Mouse (Mus musculus) heart, postnatal 14 days (tissue): ENCODE results near the gene Cisd1. TPM values are rescaled to one million over a fixed set of nuclear protein-coding genes. Genes with fewer than 3 reads are reported as not detected.
"Not testable (repeated sequence)": the region's sequence is repeated elsewhere in the genome, so short reads cannot be mapped to it uniquely, and the experiment has no call there.

Experiments
- DNase-seq, 2 experiments: peaks; one replicate each; pipeline ENCODE4 v3.0.0; 2021 to 2022
- intact Hi-C: fragments of 180-260 bp; cut with DNase I; formaldehyde crosslinking; loops from one replicate; pipeline ENCODE4 v1.15.1; 2025
- long read RNA-seq, 2 experiments: library from polyadenylated mRNA; stranded (forward); transcript quantifications; one replicate each; pipeline ENCODE4 v2.0.0; 2021
- total RNA-seq, 2 experiments: library from RNA; stranded (reverse); gene quantifications; 2 replicates each; pipeline ENCODE4 v1.2.3; 2021

Gene Cisd1
- 100 to 1,000 TPM; 271 to 276 TPM for total RNA-seq
- long read RNA-seq, experiment 1, transcript Cisd1-201 (3 exons, 1,084 nt) = major isoform, 362 of 368 reads
- long read RNA-seq, experiment 1, partial matches to known transcripts = 3 of 368 reads
- long read RNA-seq, experiment 1, other reads (novel, unspliced or antisense) = 3 of 368 reads
- long read RNA-seq, experiment 2, transcript Cisd1-201 (3 exons, 1,084 nt) = major isoform, 322 of 325 reads
- long read RNA-seq, experiment 2, partial matches to known transcripts = 1 of 325 reads
- long read RNA-seq, experiment 2, other reads (novel, unspliced or antisense) = 2 of 325 reads

DNA sequence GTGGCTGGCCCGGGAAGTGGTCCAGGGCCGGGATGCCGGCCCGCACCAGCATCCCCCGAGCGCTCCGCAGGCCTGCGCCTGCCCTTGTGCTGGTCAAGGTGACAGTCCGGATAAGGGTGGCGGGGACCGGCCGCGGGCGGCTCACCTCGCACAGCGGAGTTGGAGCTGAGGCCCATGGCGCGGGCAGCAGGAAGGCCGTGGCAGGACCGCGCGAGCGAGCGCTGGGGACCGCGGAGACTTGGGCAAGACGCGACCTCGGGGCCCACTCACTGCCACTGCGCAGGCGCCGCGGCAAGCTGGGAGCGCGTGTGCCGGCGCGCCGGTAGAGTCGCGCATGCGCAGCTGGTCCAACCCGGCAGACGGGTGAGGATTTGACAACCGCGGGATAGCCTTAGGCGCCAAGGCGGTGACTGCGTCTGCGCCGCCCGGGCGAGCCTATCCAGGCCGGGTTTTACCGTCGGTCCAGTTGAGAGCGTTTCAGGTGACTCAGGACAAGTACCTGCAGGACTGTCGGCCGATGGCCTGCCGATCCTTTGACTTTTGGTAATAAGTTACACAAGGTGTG, at the start of gene Cisd1:
Gene Cisd1, minus strand, starts transcription at position 376 of the 565 bp plus-strand sequence.
- DNase-seq = peak; percentile 94 to 97
- intact Hi-C loops = no loop called here

DNA sequence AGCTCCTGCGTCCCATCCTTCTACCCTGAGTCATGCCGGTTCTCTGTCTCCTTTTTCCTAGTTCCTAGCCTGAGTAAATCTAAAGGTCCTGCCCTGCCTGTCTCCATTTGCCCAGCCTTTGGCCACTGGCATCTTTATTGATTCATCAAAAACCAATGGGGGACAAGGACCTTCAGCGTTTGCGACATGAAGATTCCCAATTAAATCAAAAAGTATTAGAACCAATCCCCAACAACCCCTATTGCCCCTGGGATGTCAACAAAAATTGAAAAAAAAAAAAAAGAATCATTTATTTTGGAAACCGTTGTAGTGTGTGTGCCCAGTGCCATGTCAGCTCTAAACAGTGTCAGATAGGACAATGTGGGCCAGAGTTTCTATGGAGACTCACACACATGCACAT, 44.6 kb upstream of the Cisd1 start:
- DNase-seq = no peak
- intact Hi-C loops = no loop called here

DNA sequence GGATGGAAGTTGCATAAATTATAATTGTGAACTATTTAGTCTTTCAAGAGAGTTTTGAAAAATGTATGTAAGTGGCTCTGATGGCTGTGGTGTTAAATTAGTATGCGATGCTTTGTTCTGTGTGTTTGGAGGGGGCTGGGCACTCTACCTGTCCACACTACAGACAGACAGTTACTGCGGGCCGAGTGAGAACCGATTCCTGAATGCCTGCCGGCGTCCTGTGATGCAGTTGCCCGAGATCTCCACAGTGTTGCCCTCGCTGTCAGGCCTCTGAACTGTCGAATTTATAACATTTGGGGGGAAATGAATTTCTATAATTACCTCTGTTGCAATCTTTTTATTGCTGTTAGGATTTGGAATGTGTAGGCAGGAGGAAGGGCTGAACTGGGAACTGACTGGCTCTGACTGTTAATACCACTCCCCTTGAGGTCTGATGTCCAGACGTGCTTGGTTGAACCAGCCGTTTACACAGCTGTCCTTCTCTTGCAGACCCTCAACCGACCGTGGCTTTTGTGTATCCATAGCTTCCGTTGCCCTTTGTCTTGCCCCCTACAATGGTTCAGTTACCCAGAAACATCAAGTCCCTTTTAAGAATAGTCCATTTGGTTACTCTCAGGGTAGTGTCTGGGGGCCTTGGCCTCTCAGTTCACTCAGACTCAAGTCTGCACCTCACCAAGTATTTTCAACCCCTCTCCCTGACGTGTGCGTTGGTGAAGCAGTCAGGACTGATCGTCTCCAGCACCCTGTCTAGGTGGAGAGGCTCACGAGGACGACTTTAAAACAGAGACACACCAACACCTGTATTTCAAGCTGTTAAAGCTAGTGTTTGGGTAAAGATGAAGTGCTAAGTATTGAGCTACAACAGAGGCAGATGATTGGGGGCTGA, 39.6 kb upstream of the Cisd1 start:
- intact Hi-C loops = no loop called here

DNA sequence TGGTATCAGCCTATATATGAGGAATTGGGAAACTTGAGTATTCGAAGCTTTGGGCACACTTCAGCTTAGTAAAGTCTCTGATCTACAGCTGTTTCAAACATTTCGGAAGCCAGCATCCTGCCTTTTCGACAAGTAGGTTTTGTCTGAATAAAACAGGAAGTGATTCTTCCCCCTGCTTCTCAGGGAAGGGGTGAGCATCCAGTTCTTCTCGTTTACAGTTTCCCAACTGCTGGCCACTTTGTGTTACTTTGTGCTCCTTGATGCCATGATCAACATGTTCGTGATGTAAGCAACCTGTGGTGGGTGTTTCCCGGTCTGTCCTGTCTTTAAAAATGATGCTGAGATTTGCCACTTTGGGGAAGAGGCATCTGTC, 38.8 kb upstream of the Cisd1 start:
- DNase-seq, intact Hi-C loops: not testable (repeated sequence)

More for the DNA sequence above, 39.6 kb upstream of the Cisd1 start:
- no peak for DNase-seq

DNA sequence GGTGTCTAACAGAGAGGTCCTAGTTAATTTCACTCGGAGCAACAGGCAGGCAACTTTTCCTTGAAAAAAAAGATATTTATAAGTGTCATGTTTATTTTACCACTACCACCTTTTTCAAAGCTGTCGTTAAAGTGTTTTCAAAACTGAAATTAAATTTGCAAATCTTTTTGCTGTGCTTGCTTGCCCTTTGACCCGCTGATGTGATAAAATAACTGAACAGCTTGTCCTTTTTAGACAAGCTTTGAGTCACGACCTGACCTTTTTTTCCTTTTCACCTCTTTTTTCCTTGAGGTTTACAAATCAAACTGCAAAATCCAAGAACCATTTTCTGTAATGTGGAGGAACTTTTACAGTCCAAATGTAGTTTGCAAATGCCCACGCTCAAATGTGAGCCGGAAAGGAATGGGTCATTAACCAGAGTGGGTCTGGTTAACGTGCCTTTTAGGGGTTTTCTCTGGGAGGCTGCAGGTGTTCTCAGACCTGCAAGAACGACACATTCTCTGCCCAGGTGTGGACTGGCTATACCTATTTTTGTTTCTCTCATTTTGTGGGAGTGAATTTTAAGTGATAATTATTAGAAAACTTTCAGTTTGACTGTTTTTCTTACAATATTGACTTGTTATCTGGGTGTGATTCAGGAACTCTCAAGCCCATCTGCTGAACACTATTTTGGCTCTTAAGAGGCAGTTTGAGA, 38.3 kb upstream of the Cisd1 start:
- intact Hi-C loops = no loop called here
- DNase-seq = no peak

DNA sequence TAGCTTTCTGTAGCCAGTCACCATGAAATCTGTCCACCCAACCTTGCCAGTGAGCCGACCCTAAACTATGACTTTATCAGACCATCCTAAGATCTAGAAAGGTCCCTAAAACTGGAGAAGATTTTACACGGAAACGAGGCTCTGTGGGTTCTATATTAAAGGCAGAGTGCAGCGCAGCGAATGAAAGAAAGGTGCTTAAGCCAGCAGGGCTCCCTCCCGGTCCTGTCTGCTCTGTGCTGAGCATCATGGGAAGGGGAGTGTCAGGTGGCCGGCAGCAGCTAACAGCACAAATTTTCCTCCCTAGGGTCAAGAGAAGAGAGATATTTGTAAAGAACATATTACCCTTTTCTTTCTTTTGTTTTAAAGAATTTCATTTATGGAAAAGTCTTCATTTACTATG, 37.4 kb upstream of the Cisd1 start:
- no peak for DNase-seq
- intact Hi-C loops = no loop called here

DNA sequence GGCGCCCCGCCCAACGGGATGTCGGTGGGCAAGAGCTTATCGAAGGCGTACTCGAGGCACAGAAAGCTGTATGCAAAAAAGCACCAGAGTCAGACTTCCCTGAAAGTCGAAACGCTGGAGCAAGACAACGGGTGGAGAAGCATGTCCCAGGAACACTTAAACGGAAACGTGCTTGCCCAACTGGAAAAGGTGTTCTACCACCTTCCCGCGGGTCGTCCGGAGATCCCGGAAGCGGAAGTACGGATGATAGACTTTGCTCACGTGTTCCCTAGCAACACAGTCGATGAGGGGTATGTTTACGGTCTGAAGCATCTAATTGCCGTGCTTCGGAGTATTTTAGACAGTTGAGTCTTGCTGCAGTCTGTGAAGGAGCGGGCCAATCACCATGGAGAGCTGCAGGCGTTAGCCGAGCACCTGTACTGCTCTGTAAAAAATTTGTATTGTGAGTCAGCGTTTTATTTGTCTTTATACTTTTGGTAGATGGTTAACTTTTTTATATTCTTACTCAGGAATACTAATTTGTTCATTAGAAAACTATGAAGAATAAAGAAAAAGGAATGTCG, 36.8 kb upstream of the Cisd1 start:
- intact Hi-C loops = no loop called here
- no peak for DNase-seq

DNA sequence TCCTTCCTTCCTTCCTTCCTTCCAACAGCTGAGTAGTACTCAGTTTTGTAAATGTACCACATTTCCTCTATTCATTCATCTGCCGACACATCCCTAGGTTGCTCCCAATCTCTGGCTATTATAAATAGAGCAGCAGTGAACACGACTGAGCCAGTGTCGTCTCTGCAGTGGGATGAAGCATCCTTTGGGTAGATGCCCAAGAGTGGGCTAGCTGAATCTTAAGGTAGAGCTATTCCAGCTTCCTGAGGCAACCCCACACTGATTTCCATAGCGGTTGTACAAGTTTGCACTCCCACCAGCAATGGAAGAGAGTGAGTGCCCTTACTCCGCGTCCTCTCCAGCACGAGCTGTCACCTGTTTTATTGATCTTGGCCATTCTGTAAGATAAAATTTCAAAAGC, 35.7 kb upstream of the Cisd1 start:
- no peak for DNase-seq
- intact Hi-C loops = no loop called here

DNA sequence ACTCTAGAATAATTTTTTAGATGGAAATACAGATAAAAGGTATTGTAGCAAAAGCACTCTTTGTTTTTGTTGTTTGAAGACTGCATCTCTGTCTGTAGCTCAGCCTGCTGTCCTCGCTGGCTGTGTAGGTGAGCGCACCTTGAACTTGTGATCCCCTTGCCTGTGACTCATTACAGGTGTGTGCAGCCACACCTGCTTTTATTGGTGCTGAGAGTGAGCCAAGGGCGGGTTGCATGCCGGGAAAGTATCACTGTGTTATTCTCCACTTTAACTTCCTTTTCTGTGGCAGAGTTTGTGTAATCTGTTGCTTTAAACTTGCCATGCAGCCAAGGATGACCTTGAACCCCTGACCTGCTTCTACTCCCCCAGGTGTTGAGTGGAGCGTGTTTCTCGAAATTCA, 31.3 kb upstream of the Cisd1 start:
- intact Hi-C loops = no loop called here
- no peak for DNase-seq

DNA sequence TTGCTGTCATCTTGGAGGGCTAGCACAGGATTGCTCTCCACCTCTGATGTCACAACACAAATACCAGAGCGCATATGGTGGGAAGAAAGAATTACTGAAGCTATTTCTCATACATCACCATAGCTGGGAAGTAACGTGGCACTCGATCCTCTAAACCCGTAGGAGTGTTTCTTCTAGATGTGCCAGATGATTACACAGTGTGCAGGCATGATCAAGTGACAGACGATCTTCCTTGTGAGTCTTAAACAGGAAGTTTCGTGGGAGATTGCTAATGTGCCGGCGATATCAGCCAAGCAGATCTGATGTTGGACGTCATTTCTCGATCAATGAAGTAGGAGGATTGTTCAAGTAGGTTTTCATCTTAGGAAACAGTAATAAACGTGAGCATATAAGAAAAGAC, 29.0 kb upstream of the Cisd1 start:
- DNase-seq = no peak
- intact Hi-C loops = no loop called here

DNA sequence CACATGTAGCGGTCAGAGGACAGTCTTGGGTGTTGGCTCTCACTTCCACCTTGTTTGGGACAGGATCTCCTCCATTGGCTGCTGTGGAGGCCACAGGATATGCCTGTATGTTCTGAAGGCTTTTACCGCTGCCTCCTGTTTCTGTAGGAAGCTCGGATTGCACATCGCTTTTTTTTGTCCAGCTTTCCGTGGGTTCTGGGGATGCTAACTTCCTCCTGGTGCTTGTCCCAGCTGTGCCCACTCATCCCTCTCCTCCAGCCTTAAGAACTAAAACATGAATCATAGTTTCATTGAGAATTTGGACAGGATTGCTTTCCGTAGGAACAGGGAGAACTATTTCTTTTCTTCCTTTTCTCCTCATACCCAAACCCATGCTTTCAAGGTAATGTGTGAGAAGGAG, 27.1 kb upstream of the Cisd1 start:
- intact Hi-C loops = no loop called here
- DNase-seq = no peak

DNA sequence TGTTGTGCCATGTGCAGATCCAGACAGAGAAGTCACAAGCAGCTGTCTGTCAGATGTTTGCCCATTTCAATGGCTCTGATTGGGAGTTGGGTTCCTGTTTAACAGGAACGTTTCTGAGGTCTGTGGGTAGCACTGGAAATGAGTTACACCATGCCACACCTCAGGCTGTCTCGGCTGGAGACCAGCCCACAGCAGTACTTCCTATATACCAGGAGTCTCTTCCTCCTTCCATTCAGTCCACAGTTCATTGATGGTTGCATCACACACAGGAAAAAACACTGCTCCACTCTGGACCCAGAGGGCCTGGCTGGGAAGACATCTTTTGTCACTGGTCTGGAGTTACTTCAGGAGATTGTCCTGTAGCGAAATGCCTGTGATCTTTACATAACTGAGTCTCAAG, 24.7 kb upstream of the Cisd1 start:
- DNase-seq = no peak
- intact Hi-C loops = no loop called here

DNA sequence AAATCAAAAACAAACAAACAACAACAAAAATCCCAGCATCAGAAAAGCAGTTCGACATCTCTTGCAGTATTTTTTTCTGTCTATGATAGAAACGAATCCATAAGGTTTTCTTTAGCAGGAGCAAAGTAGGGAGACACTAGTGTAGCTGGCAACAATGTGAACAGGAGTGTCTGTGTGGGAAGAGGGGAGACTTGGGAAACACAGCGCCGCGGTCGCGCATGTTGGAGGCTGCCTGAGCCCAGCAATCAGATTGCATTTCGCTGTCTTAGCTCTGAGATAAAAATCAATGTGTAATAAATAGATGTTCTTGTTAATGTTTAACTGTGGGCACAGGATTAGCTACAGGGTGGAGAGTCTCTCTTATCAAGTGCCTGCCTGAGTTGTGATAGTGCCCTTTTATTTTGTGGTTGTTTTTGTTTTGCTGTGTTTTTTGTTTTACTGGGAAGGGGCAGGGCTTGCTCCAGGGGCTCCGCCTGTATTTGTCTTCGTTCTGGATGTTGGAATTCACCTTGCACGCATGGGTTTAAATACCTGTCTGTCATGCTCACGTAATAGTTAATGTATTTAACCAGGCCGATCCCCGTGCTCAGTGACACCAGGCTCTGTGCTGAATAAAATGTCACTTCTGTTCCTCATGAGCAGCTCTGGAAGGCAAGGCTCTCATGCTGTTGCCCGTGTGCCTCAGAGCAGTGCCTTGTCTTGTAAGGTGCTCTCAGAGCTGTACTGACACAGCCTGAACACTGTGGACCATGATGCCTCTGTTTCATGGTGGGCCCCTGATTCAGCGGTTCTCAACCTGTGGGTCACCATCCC, 23.6 kb upstream of the Cisd1 start:
- intact Hi-C loops = no loop called here
- DNase-seq = no peak

DNA sequence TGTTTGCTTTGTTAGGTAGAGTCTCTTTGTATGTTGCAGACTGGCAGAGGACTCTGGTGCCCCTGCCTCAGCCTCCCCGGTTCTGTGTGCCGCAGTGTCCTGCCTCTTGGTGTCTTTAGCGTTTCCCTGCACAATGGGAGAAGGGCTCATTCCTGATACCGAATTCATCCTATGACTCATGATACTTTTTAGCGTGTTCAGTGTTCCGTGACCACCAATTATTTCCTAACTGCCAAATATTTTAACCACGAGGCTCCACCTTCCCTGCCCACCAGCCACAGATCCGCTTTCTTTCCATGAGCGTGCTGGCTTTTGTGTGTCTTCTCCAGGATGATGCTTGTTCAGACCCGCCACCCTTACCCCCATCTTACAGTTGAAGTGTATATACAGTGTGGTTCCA, 19.1 kb upstream of the Cisd1 start:
- intact Hi-C loops = no loop called here
- no peak for DNase-seq

DNA sequence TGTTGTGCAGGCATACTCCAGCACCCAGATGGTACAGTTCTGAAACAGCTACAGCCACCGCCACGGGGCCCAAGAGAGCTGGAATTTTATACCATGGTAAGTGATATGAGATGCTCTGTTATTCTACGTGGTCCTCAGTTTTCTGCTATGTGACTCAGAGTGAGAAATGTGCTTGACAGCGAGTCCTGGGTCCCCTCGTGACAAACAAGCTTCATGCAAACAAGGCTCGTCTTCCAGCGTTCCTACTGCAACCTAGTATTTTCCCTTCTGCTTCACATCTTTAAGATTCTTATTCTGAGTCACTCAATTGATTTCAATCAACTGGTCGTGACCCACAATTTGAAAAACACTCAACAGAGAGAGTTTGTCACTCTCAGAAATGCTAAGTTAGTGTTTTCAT, 18.7 kb upstream of the Cisd1 start:
- no peak for DNase-seq
- intact Hi-C loops = no loop called here

DNA sequence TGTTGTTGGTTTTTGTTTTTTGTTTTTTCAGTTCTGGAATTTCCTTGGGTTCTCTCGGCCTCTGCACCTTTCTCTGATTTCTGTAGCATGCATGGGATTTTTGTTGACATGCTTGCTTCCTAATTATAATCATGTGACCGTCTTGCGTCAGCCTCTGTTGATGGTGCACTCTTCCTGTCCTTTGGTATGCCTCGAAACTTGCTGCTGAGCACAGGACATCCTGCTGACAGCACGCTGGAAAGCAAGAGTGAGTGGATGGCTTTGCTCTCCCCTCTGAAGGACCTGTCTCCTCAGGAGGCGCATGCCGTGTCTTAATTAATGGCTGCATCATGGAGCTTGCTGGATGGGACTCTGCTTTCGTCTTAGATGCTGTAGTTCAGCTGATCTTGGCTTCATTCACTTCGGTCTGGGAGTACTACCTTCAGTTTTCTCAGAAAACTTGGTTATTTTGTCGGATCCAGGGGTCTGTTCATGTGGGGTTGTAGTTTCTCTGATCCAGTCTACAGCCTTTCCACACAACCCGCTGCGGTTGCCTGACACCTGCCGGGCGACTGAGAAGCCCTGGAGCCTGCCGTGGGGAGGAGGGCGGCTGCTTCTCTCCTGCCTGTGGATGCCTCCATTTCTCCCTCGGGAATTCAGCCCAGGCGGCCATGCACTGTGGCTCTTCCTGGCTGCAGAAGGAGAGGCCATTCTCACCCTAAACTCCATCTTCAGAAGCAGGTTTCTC, 17.2 kb upstream of the Cisd1 start:
- intact Hi-C loops = no loop called here
- DNase-seq = peak; percentile 9 to 14

DNA sequence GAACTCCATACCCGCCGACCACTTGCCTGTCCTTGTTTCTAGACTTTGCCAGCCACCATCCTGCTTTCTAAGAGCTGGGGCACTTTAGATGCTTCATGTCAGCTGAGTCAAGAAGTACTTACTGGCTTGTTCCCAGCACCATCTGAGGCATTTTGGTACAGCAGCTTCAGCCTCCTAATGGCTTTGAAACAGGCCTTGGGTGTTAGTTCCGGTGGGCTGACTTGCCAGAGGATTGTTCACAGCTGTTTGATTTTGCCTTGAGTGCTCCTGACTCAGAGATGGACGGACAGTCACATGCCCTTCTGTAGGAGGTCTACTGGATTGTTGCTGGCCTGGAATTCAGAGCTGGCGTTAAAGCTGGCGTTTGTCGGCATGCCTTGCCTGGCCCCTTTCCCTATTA, 16.3 kb upstream of the Cisd1 start:
- DNase-seq = no peak
- intact Hi-C loops = no loop called here

DNA sequence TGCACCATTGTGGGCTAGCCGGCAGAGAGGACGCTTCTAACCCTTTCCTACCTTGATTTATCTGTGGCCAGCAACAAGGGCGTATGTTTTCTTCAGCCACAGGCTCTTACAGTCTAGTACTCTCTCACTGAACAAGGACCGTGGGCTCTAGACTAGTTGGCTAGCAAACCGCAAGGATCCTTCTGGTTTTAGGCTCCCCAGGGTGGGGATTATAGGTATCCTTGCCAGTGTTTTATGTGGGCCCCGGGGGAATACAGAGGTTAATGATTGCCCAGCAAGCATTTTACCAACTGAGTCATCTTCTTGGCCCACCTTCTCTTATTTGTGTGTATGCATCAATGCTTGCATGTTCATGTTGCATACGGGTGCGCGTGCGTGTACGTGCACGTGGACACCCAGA, 10.2 kb upstream of the Cisd1 start:
- DNase-seq = no peak
- intact Hi-C loops = no loop called here

DNA sequence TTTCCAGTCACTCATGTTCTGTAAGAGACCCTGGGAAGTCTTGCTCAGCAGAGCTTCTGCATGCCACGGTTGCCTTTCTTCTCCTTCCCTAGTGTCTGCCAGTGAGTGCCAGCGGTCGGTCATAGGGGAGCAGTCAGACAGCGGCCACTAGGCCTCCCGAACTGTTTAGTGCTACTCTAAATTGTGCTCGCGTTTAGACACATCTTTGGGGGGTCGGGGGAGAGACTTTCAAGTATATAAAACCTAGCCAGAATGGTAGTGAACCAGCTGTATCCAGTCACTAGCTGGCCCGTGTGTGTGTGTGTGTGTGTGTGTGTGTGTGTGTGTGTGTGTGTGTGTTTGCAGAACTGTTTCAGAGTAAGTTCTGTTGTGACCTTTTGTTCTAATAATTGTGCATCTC, 9.1 kb upstream of the Cisd1 start:
- no peak for DNase-seq
- intact Hi-C loops = no loop called here
